In genomic region chr14:57998526-57999401, GRCm38 (mm10) we compare ENCODE assay signal across 8 mouse cellular contexts. TPM values are rescaled to one million over a fixed set of nuclear protein-coding genes. Genes with fewer than 3 reads are reported as not detected.
DNase-seq lines count a peak whose midpoint lies in the region; ATAC-seq lines count a peak whose summit lies in the region.

TSS of gene Micu2 (minus strand) at chr14:57999262.

- intact Hi-C loops in gastrocnemius, postnatal 14 days (cut with DNase I; ENCODE audit: low total_unique reads), result no loop called here
- intact Hi-C loops in left cerebral cortex, postnatal 14 days (cut with DNase I), result no loop called here

- ATAC-seq in inflammation-experienced regulatory T-cells, adult 6 months, result peak; percentile 97

- peak; percentile 88 to 94 for DNase-seq in adrenal gland, adult (ENCODE audit: inconsistent age in 2 of 2, low spot score in 1 of 2)
- DNase-seq in embryo, embryonic 10.5 days (ENCODE audit: low spot score), result peak; percentile 95
- peak; percentile 86 for DNase-seq in gastrocnemius, postnatal 14 days
- peak; percentile 84 to 87 for DNase-seq in left cerebral cortex, postnatal 14 days (ENCODE audit: low spot score in 2 of 2)
- peak; percentile 94 for DNase-seq in mesoderm, embryonic 11.5 days (ENCODE audit: low read depth, low spot score)
- DNase-seq in right cerebral cortex, postnatal 36 days (ENCODE audit: low spot score in 2 of 2), result peak; percentile 77 to 80
- DNase-seq in yolk sac, embryonic 10.5 days (ENCODE audit: low spot score), result peak; percentile 80

RNA-seq across cellular contexts. Expression of gene Micu2, which starts in this region (rescaled TPM):
- total RNA-seq in gastrocnemius, postnatal 14 days (2021), result 10 to 100 TPM; 40.7 to 42.1 TPM
- 10 to 100 TPM; 11.2 to 16.0 (median 14.2) TPM for polyA plus RNA-seq in inflammation-experienced regulatory T-cells, adult 6 months (2017; shearing (Covaris generic))
- total RNA-seq in left cerebral cortex, postnatal 14 days (2021), result 10 to 100 TPM; 23.2 to 24.0 TPM

Comparison
In these comparisons a context has a peak if more than half of its experiments do, and no peak if none do; other contexts are left out.
1. Peak in every context shown above with its lines: DNase-seq and ATAC-seq.